25 mouse cellular contexts compared by ENCODE assay signal in the genomic region with DNA sequence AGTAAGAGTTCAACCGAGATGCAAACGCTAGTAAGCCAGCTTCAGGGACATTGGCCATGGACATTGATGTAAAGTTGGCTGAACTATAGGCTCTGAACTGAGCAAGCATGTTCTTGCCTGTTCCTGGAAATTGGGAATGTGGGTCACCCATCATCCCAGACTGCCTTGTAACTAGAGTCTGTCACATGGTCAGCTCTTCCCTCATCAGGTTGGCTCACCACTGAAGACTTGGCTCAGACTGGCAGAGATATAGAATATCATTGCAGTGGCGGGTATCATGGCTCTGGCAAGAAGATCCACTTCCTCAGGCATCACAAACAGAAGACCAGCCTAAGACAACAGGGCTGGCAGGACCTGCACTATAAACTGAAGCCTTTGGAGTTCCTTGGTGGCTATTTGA.
A peak's percentile ranks its signal among the peaks of the same experiment; 100 is the strongest.
DNase-seq lines count a peak whose midpoint lies in the region; ATAC-seq and TF ChIP-seq lines count a peak whose summit lies in the region.
"Had no signal": no experiment of that assay in that cellular context is flagged by ENCODE, and none has a peak within 500 bp of the region (broad histone marks: within the 10 kb centered on the region; RNA-seq: fewer than 3 reads in every experiment).

No protein-coding gene starts in this region.

- H3K9ac ChIP-seq in stomach, postnatal 0 days (ENCODE audit: low read length): no peak overlapping the region
- H3K9ac ChIP-seq: embryonic facial prominence, embryonic 13.5 days; forebrain, embryonic 12.5 days; forebrain, embryonic 15.5 days; heart, embryonic 12.5 days; heart, embryonic 15.5 days; hindbrain, embryonic 12.5 days; hindbrain, embryonic 15.5 days had no signal

- H3K27ac ChIP-seq in stomach, postnatal 0 days (replicated peaks): no peak overlapping the region
- H3K27ac ChIP-seq: embryonic facial prominence, embryonic 10.5 days; embryonic facial prominence, embryonic 13.5 days; forebrain, embryonic 12.5 days; forebrain, embryonic 15.5 days; heart, embryonic 15.5 days; hindbrain, embryonic 12.5 days; hindbrain, embryonic 15.5 days had no signal

- no peaks in the 10 kb centered on the region for H3K4me1 ChIP-seq in stomach, postnatal 0 days (replicated peaks; ENCODE audit: control insufficient read depth, insufficient read depth)
- H3K4me1 ChIP-seq: embryonic facial prominence, embryonic 10.5 days; embryonic facial prominence, embryonic 13.5 days; forebrain, embryonic 12.5 days; forebrain, embryonic 15.5 days; heart, embryonic 12.5 days; heart, embryonic 15.5 days; hindbrain, embryonic 12.5 days; hindbrain, embryonic 15.5 days had no signal

- H3K4me2 ChIP-seq in stomach, postnatal 0 days (replicated peaks; ENCODE audit: low read depth): no peak overlapping the region
- H3K4me2 ChIP-seq: embryonic facial prominence, embryonic 13.5 days; forebrain, embryonic 12.5 days; forebrain, embryonic 15.5 days; heart, embryonic 12.5 days; heart, embryonic 15.5 days; hindbrain, embryonic 12.5 days; hindbrain, embryonic 15.5 days had no signal

- no peak for ATAC-seq in stomach, postnatal 0 days (ENCODE audit: low FRiP score, low TSS enrichment)
- ATAC-seq: CD4-positive, CD25-positive, alpha-beta regulatory T cell, adult 4 months; forebrain, embryonic 15.5 days; intestine, postnatal 0 days had no signal

- DNase-seq in heart, adult 11 months: peak; percentile 85
- no peak for DNase-seq in heart, postnatal 4 days
- peak; percentile 33 to 59 for DNase-seq in gastrocnemius, adult 8-10 months (ENCODE audit: low spot score in 2 of 2)
- peak; percentile 18 for DNase-seq in gastrocnemius, postnatal 14 days
- DNase-seq in stomach, postnatal 0 days (ENCODE audit: low spot score): no peak
- DNase-seq in adrenal gland, adult 18-20 months (ENCODE audit: low spot score in 2 of 2): no peak
- DNase-seq: adrenal gland, adult 8-10 months; adrenal gland, postnatal 25 days; cerebellum, adult 11-12 months; cerebellum, adult 8-10 months; cerebellum, postnatal 10 days; cerebellum, postnatal 36 days; embryo, embryonic 11 days; heart, postnatal 14 days had no signal

- WGBS in stomach, postnatal 0 days: 91% methylated on average over 3 of the region's 3 CpGs

- intact Hi-C loops in gastrocnemius, postnatal 14 days (cut with DNase I; ENCODE audit: low total_unique reads): no loop called here

- no peaks in the 10 kb centered on the region for H3K36me3 ChIP-seq in stomach, postnatal 0 days (ENCODE audit: control insufficient read depth, insufficient read depth, low read length)
- H3K36me3 ChIP-seq: embryonic facial prominence, embryonic 10.5 days; embryonic facial prominence, embryonic 13.5 days; forebrain, embryonic 12.5 days; forebrain, embryonic 15.5 days; heart, embryonic 12.5 days; heart, embryonic 15.5 days; hindbrain, embryonic 12.5 days; hindbrain, embryonic 15.5 days had no signal

- no peaks in the 10 kb centered on the region for H3K9me3 ChIP-seq in stomach, postnatal 0 days (ENCODE audit: control insufficient read depth, low read length)
- H3K9me3 ChIP-seq: embryonic facial prominence, embryonic 10.5 days; embryonic facial prominence, embryonic 13.5 days; forebrain, embryonic 12.5 days; forebrain, embryonic 15.5 days; heart, embryonic 12.5 days; heart, embryonic 15.5 days; hindbrain, embryonic 12.5 days; hindbrain, embryonic 15.5 days had no signal

- no peak for TF ChIP-seq EP300 in stomach, postnatal 0 days (optimal IDR thresholded peaks at IDR 0.05)

- no peak for TF ChIP-seq CTCF in stomach, postnatal 0 days (IDR thresholded peaks at IDR 0.05; ENCODE audit: low read depth)

- no peak overlapping the region for H3K4me3 ChIP-seq in stomach, postnatal 0 days (ENCODE audit: low read depth, low read length)
- H3K4me3 ChIP-seq: embryonic facial prominence, embryonic 10.5 days; embryonic facial prominence, embryonic 13.5 days; erythroblast, embryonic 14.5 days; forebrain, embryonic 12.5 days; forebrain, embryonic 15.5 days; heart, embryonic 12.5 days; heart, embryonic 15.5 days; hindbrain, embryonic 12.5 days; hindbrain, embryonic 15.5 days had no signal

- H3K27me3 ChIP-seq in stomach, postnatal 0 days (ENCODE audit: control insufficient read depth, insufficient read depth, low read length): no peaks in the 10 kb centered on the region
- H3K27me3 ChIP-seq: embryonic facial prominence, embryonic 13.5 days; forebrain, embryonic 12.5 days; forebrain, embryonic 15.5 days; heart, embryonic 12.5 days; heart, embryonic 15.5 days; hindbrain, embryonic 12.5 days; hindbrain, embryonic 15.5 days had no signal

Comparison
In these comparisons a context has a peak if more than half of its experiments do, and no peak if none do; other contexts are left out.
1. DNase-seq: peak in heart, adult 11 months (single experiment), gastrocnemius, adult 8-10 months (2 of 2) and gastrocnemius, postnatal 14 days (single experiment); none in heart, postnatal 4 days (single experiment), stomach, postnatal 0 days (single experiment) and adrenal gland, adult 18-20 months (0 of 2).